8 mouse cellular contexts compared by ENCODE assay signal in the genomic region with DNA sequence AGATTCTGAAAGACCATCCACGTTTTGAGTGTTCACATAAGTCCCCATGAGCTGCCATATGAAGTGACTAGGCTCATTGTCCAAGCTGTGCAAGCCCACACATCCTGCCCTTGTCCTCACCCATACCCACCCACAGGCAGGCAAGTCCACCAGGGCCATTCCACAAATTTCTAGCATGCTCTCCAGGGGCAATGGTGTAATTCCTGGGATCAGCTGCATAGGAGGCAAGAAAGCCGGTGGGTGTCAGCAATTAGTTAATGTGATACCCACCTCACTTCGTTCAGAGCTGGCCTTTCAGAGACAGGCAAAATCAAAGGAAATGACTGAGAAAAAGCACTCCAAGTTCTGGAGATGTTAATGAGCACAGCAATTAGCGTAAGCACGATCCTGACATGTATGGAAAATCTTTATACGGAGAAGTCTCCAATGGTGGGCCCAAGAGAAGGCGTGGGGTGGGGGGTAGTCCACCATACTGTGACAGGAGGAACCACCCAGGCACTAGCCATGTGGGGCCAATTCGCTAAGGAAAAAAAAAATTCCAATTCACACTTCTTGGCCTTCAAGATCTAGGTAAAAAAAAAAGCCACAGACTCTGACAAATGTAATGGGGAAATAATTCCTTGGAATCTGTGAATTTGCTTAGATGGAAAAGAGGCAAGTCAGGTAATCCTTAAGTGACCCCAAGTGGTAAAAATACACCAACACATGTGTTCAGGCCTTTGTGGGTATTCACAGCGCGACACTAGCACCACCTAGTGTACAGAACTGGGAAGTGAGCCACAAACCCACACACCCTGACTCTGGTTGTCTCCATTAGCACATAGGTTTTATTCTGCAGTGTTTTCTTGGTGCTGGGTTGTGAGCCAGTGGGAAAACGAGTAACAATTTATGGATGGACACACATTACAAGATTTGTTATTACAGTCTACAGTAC. TPM values are rescaled to one million over a fixed set of nuclear protein-coding genes. Genes with fewer than 3 reads are reported as not detected.
DNase-seq lines count a peak whose midpoint lies in the region; ATAC-seq lines count a peak whose summit lies in the region.

No protein-coding gene starts in this region.

- 24% methylated on average over 11 of the region's 11 CpGs for WGBS in hindbrain, embryonic 16.5 days

- no peak overlapping the region for H3K27ac ChIP-seq in hindbrain, embryonic 16.5 days (ENCODE audit: low read depth, low read length)

- peaks cover 2% of the 10 kb centered on the region; the same call in 1 of the 2 replicates for H3K4me1 ChIP-seq in hindbrain, embryonic 16.5 days (ENCODE audit: control insufficient read depth, insufficient read depth, low read depth, low read length)

- ATAC-seq in hindbrain, embryonic 16.5 days: peak; percentile 96

- H3K27me3 ChIP-seq in hindbrain, embryonic 16.5 days (replicated peaks; ENCODE audit: control insufficient read depth, insufficient read depth, low read length): no peaks in the 10 kb centered on the region

- no peaks in the 10 kb centered on the region for H3K9me3 ChIP-seq in hindbrain, embryonic 16.5 days (ENCODE audit: control insufficient read depth, low read length)

- no peak overlapping the region for H3K4me2 ChIP-seq in hindbrain, embryonic 16.5 days (ENCODE audit: low read length)

- H3K36me3 ChIP-seq in hindbrain, embryonic 16.5 days (ENCODE audit: control insufficient read depth, insufficient read depth, low read length): peaks cover 17% of the 10 kb centered on the region

- peak; percentile 49 for DNase-seq in T-cell, adult 2 months (ENCODE audit: low spot score)
- DNase-seq in cerebellum, postnatal 25 days: peak; percentile 81 to 85
- DNase-seq in frontal cortex, postnatal 36 days (ENCODE audit: low spot score in 2 of 2): peak; percentile 86 to 96
- DNase-seq in left cerebral cortex, adult 18-20 months (ENCODE audit: low spot score in 2 of 2): peak; percentile 86 to 89
- DNase-seq in lung, postnatal 4 days: peak; percentile 81 to 88
- peak; percentile 94 to 95 for DNase-seq in right cerebral cortex, postnatal 10 days (ENCODE audit: low spot score in 2 of 2)
- peak; percentile 73 to 81 for DNase-seq in urinary bladder, postnatal 36 days (ENCODE audit: low spot score in 2 of 2)

- H3K9ac ChIP-seq in hindbrain, embryonic 16.5 days (ENCODE audit: low read depth, low read length): no peak overlapping the region

- no peak overlapping the region for H3K4me3 ChIP-seq in hindbrain, embryonic 16.5 days (ENCODE audit: low read length)

RNA-seq across cellular contexts. Expression of a gene that starts 34.4 kb away (rescaled TPM):
- 136 and 148 TPM in 2 replicates for polyA plus RNA-seq in hindbrain, embryonic 16.5 days (2015; fragmentation: Nextera tagmentation; extraction: Ambion mirVana)
- total RNA-seq in left cerebral cortex, adult 18-20 months (2021): 100 to 1,000 TPM; 134 to 143 TPM

RNA-seq across cellular contexts. Expression of a gene that starts 54.3 kb away (rescaled TPM):
- 14.4 and 17.5 TPM in 2 replicates for polyA plus RNA-seq in hindbrain, embryonic 16.5 days (2015; fragmentation: Nextera tagmentation; extraction: Ambion mirVana)
- 10 to 100 TPM; 33.7 to 34.7 TPM for total RNA-seq in left cerebral cortex, adult 18-20 months (2021)
